31 mouse cellular contexts compared by ENCODE assay signal in the genomic region with DNA sequence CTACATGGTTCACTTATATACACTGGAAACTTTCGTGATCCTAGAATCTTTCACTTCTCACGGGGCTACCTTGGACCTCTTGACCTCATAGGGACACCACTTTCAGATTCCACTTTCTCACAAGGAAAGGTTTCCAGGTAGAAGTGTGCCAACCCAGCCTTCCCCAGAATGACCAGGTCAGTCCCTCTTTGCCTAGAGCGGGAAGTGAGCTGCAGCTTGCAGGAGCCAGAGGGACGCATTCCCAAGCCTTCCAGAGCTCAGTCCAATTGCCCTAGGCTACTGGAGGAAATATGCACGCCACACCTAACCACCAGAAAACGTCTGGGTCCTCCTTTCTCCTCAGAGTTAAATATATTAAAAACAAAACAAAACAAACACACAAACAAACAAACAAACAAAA. TPM values are rescaled to one million over a fixed set of nuclear protein-coding genes. Genes with fewer than 3 reads are reported as not detected.
DNase-seq lines count a peak whose midpoint lies in the region; ATAC-seq and TF ChIP-seq lines count a peak whose summit lies in the region.
"Had no signal": no experiment of that assay in that cellular context is flagged by ENCODE, and none has a peak within 500 bp of the region (broad histone marks: within the 10 kb centered on the region; RNA-seq: fewer than 3 reads in every experiment).

No protein-coding gene starts in this region.

- H3K36me3 ChIP-seq in heart, embryonic 12.5 days, result no peaks in the 10 kb centered on the region
- no peaks in the 10 kb centered on the region for H3K36me3 ChIP-seq in spleen, adult 2 months (ENCODE audit: control insufficient read depth, insufficient read depth, low read length)
- H3K36me3 ChIP-seq: embryonic facial prominence, embryonic 12.5 days; forebrain, embryonic 12.5 days; limb, embryonic 12.5 days; liver, embryonic 13.5 days; midbrain, embryonic 13.5 days; neural tube, embryonic 12.5 days; stomach, embryonic 15.5 days had no signal

- peak overlapping the region; percentile 87 for H3K27ac ChIP-seq in heart, embryonic 12.5 days (ENCODE audit: poor library complexity, severe bottlenecking)
- H3K27ac ChIP-seq in spleen, adult 2 months (ENCODE audit: insufficient read depth, low read length), result peak overlapping the region; percentile 18; the same call in 1 of the 2 replicates
- H3K27ac ChIP-seq: embryonic facial prominence, embryonic 12.5 days; forebrain, embryonic 12.5 days; gastrocnemius, adult 2 months; hindbrain, postnatal 0 days; layer of hippocampus, adult 2 months; limb, embryonic 12.5 days; liver, embryonic 13.5 days; midbrain, embryonic 13.5 days; neural tube, embryonic 12.5 days; stomach, embryonic 15.5 days had no signal

- H3K9ac ChIP-seq in heart, embryonic 12.5 days, result peak overlapping the region; percentile 69
- H3K9ac ChIP-seq: embryonic facial prominence, embryonic 12.5 days; forebrain, embryonic 12.5 days; limb, embryonic 12.5 days; liver, embryonic 13.5 days; midbrain, embryonic 13.5 days; neural tube, embryonic 12.5 days; stomach, embryonic 15.5 days had no signal

- TF ChIP-seq CTCF in spleen, adult 2 months (IDR thresholded peaks at IDR 0.05; ENCODE audit: extremely low read depth, insufficient read depth, insufficient read length, insufficient replicate concordance), result no peak

- TF ChIP-seq POLR2A in spleen, adult 2 months (IDR thresholded peaks at IDR 0.05; ENCODE audit: low read depth, low read length), result no peak

- peak overlapping the region; percentile 69 for H3K4me2 ChIP-seq in heart, embryonic 12.5 days
- H3K4me2 ChIP-seq: embryonic facial prominence, embryonic 12.5 days; forebrain, embryonic 12.5 days; limb, embryonic 12.5 days; liver, embryonic 13.5 days; midbrain, embryonic 13.5 days; neural tube, embryonic 12.5 days; stomach, embryonic 15.5 days had no signal

- DNase-seq in embryo, embryonic 10.5 days (ENCODE audit: low spot score), result peak; percentile 33
- DNase-seq in embryo, embryonic 10 days (ENCODE audit: low spot score), result no peak
- no peak for DNase-seq in heart, postnatal 25 days (ENCODE audit: low spot score)
- no peak for DNase-seq in spleen, adult 2 months (ENCODE audit: low read depth in 1 of 2, low spot score in 2 of 2)
- no peak for DNase-seq in spleen, adult 18-20 months
- DNase-seq in thymus, adult 18-20 months, result no peak
- DNase-seq in urinary bladder, postnatal 25 days (ENCODE audit: low spot score), result no peak
- DNase-seq: adrenal gland, postnatal 36 days; cerebellum, adult 9-10 months; gastrocnemius, adult 2 months; kidney, postnatal 25 days; liver, embryonic 13.5 days; lung, adult 2 months; lung, postnatal 14 days; thymus, postnatal 36 days had no signal

- intact Hi-C loops in heart, postnatal 25 days (cut with DNase I), result loop anchor here (10.0 kb wide), 1 partner anchor 363 kb away; no protein-coding TSS in a partner anchor

- no peaks in the 10 kb centered on the region for H3K9me3 ChIP-seq in heart, embryonic 12.5 days (replicated peaks)
- H3K9me3 ChIP-seq: embryonic facial prominence, embryonic 12.5 days; forebrain, embryonic 12.5 days; limb, embryonic 12.5 days; liver, embryonic 13.5 days; midbrain, embryonic 13.5 days; neural tube, embryonic 12.5 days; stomach, embryonic 15.5 days had no signal

- ATAC-seq in heart, embryonic 12.5 days (ENCODE audit: insufficient number of reproducible peaks, low FRiP score), result no peak
- ATAC-seq: hindbrain, postnatal 0 days; intestine, embryonic 16.5 days; midbrain, embryonic 13.5 days had no signal

- peak overlapping the region; percentile 33 for H3K4me3 ChIP-seq in heart, embryonic 12.5 days
- no peak overlapping the region for H3K4me3 ChIP-seq in spleen, adult 2 months (ENCODE audit: extremely low read depth, insufficient read depth, insufficient read length)
- H3K4me3 ChIP-seq: embryonic facial prominence, embryonic 12.5 days; forebrain, embryonic 12.5 days; gastrocnemius, adult 2 months; layer of hippocampus, adult 2 months; limb, embryonic 12.5 days; liver, embryonic 13.5 days; midbrain, embryonic 13.5 days; neural tube, embryonic 12.5 days; stomach, embryonic 15.5 days had no signal

- 3% methylated on average over 6 of the region's 6 CpGs for WGBS in heart, embryonic 12.5 days
- WGBS in spleen, adult 2 months, result 16% methylated on average over 6 of the region's 6 CpGs

- peaks cover 33% of the 10 kb centered on the region for H3K27me3 ChIP-seq in heart, embryonic 12.5 days (replicated peaks)
- peaks cover 32% of the 10 kb centered on the region for H3K27me3 ChIP-seq in spleen, adult 2 months (ENCODE audit: control insufficient read depth, insufficient read depth, low read length)

- H3K4me1 ChIP-seq in heart, embryonic 12.5 days (replicated peaks), result peaks cover 20% of the 10 kb centered on the region
- peaks cover 13% of the 10 kb centered on the region for H3K4me1 ChIP-seq in spleen, adult 2 months (ENCODE audit: control insufficient read depth, insufficient read depth, insufficient read length)

RNA-seq across cellular contexts. Expression of a gene that starts 3.4 kb away (rescaled TPM):
- 200 and 212 TPM in 2 replicates for polyA plus RNA-seq in heart, embryonic 12.5 days (2016; fragmentation: Nextera tagmentation; extraction: Ambion mirVana)
- total RNA-seq in heart, postnatal 25 days (2021), result 10 to 100 TPM; 79.5 to 91.8 TPM
- polyA plus RNA-seq in spleen, adult 2 months (2012; rRNA removed), result 19.8 and 34.6 TPM in 2 replicates
- total RNA-seq: adrenal gland, postnatal 36 days; gastrocnemius, adult 2 months; gastrocnemius, postnatal 4 days; hematopoietic stem cell, adult 5-6 weeks; hindbrain, postnatal 0 days; layer of hippocampus, adult 2 months; layer of hippocampus, postnatal 25 days; left cerebral cortex, postnatal 10 days; megakaryocyte progenitor cell, adult 5-6 weeks had no signal
- polyA plus RNA-seq: forebrain, embryonic 12.5 days; hindbrain, postnatal 0 days; kidney, embryonic 14.5 days; limb, embryonic 12.5 days; liver, embryonic 13.5 days; midbrain, embryonic 13.5 days; neural tube, embryonic 12.5 days had no signal
